Mouse (Mus musculus): Measurements from ENCODE around the gene Atxn7.

DNA sequence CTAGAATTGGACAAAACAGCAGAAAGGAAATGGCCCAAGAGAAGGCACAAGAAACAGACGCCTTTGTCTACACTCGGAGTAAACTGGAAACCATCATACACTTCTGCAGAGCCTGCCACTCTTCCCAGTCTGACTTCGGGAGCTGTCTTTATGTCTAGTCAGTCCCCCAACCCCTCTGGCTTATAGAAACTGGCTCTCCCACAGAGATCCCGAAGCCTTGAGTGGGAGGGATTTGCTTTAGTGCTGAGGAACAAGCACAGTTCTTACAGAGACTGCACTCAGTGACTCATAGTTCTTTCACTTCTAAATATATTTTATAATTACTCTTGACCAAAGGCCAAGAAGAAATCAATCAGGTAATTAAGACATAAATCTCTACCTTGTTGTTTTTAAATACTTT lies 149.5 kb downstream of the Atxn7 start:
- TF ChIP-seq CTCF (IDR thresholded peaks at IDR 0.05; ENCODE audit: low read depth): no peak
- no peak for TF ChIP-seq EP300 (IDR thresholded peaks at IDR 0.05; ENCODE audit: low read depth)
